Mouse (Mus musculus): ENCODE measurements around the gene Olfr472.

- TF ChIP-seq POLR2A (IDR thresholded peaks at IDR 0.05; ENCODE audit: borderline replicate concordance, low read depth, low read length) (no peak), CTCF (IDR thresholded peaks at IDR 0.05; ENCODE audit: low read depth, low read length) (no peak)
Measured at GRCm38 (mm10) chr7:107954343-107954742, 56.6 kb downstream of the Olfr472 start, which contains the start of gene Olfr474.

Measured in bone marrow macrophage, adult 2 months (primary cell).